In the genomic region with DNA sequence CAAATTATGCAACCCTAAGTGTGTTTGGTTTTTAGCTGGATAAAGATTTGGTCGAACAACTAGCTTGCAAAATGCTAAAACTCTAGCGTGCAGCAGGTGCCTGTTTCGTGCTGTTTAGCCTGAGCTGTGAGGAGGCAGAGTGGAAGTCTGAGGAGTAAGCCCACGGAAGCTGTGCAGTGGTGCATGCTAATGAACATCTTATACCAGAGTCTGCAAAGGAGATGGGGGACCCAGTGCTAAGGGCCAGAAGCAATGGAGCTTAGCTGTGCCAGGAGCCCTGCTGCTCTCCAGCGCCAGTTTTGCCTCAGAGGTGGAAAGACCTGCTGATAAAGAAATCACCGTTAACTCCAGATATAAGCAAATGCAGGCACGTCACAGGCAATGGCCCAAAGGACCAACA, we compare ENCODE assay signal across 22 mouse cellular contexts.
DNase-seq lines count a peak whose midpoint lies in the region; ATAC-seq and TF ChIP-seq lines count a peak whose summit lies in the region.
"Had no signal": no experiment of that assay in that cellular context is flagged by ENCODE, and none has a peak within 500 bp of the region (broad histone marks: within the 10 kb centered on the region; RNA-seq: fewer than 3 reads in every experiment).

No protein-coding gene starts in this region.

- DNase-seq in kidney, adult 9 months, result no peak
- peak; percentile 7 to 18 for DNase-seq in kidney, postnatal 4 days
- no peak for DNase-seq in kidney, postnatal 10 days
- no peak for DNase-seq in midbrain, embryonic 11.5 days (ENCODE audit: low spot score, missing footprints)
- peak; percentile 45 for DNase-seq in brain, embryonic 14.5 days (ENCODE audit: low read depth)
- DNase-seq: adrenal gland, adult 8-10 months; cerebellum, adult 11 months; cerebellum, adult 8-10 months; cerebellum, adult 9-11 months had no signal

- ATAC-seq in kidney, embryonic 14.5 days (ENCODE audit: low FRiP score, low TSS enrichment), result peak; percentile 62; the same call in 1 of the 2 replicates
- peak; percentile 56; the same call in 1 of the 2 replicates for ATAC-seq in midbrain, embryonic 15.5 days (replicated peaks)
- ATAC-seq in midbrain, embryonic 11.5 days (ENCODE audit: low FRiP score), result no peak
- ATAC-seq: activated CD4-positive, CD25-positive, alpha-beta regulatory T cell, adult 4 months; CD4-positive, CD25-positive, alpha-beta regulatory T cell, adult 4 months; forebrain, embryonic 14.5 days; Patski had no signal

- no peak overlapping the region for H3K27ac ChIP-seq in kidney, embryonic 14.5 days (ENCODE audit: low read depth, low read length)
- H3K27ac ChIP-seq in midbrain, embryonic 15.5 days, result no peak overlapping the region
- no peak overlapping the region for H3K27ac ChIP-seq in midbrain, embryonic 11.5 days (ENCODE audit: low read depth, low read length)
- H3K27ac ChIP-seq: embryonic facial prominence, embryonic 13.5 days; embryonic facial prominence, embryonic 15.5 days; forebrain, embryonic 10.5 days; forebrain, embryonic 12.5 days had no signal

- H3K36me3 ChIP-seq in kidney, embryonic 14.5 days (ENCODE audit: control insufficient read depth, insufficient read depth, low read length), result no peaks in the 10 kb centered on the region
- H3K36me3 ChIP-seq in midbrain, embryonic 15.5 days (replicated peaks), result no peaks in the 10 kb centered on the region
- H3K36me3 ChIP-seq in midbrain, embryonic 11.5 days (ENCODE audit: control insufficient read depth, insufficient read depth, low read length), result no peaks in the 10 kb centered on the region
- H3K36me3 ChIP-seq: embryonic facial prominence, embryonic 13.5 days; embryonic facial prominence, embryonic 15.5 days; forebrain, embryonic 10.5 days; forebrain, embryonic 12.5 days; G1E had no signal

- H3K9ac ChIP-seq in kidney, embryonic 14.5 days (ENCODE audit: low read depth, low read length), result no peak overlapping the region
- H3K9ac ChIP-seq in midbrain, embryonic 15.5 days, result no peak overlapping the region
- no peak overlapping the region for H3K9ac ChIP-seq in midbrain, embryonic 11.5 days (ENCODE audit: low read length)
- H3K9ac ChIP-seq: embryonic facial prominence, embryonic 13.5 days; embryonic facial prominence, embryonic 15.5 days; forebrain, embryonic 12.5 days had no signal

- H3K4me3 ChIP-seq in kidney, embryonic 14.5 days (ENCODE audit: low read length), result no peak overlapping the region
- no peak overlapping the region for H3K4me3 ChIP-seq in midbrain, embryonic 15.5 days
- no peak overlapping the region for H3K4me3 ChIP-seq in midbrain, embryonic 11.5 days (ENCODE audit: low read depth, low read length)
- H3K4me3 ChIP-seq: embryonic facial prominence, embryonic 13.5 days; embryonic facial prominence, embryonic 15.5 days; erythroblast, embryonic 14.5 days; forebrain, embryonic 10.5 days; forebrain, embryonic 12.5 days had no signal

- no peaks in the 10 kb centered on the region for H3K4me1 ChIP-seq in kidney, embryonic 14.5 days (ENCODE audit: control insufficient read depth, insufficient read depth, low read length)
- no peaks in the 10 kb centered on the region for H3K4me1 ChIP-seq in midbrain, embryonic 15.5 days
- H3K4me1 ChIP-seq in midbrain, embryonic 11.5 days (ENCODE audit: control insufficient read depth, insufficient read depth, low read length), result no peaks in the 10 kb centered on the region
- H3K4me1 ChIP-seq: embryonic facial prominence, embryonic 15.5 days; forebrain, embryonic 10.5 days; forebrain, embryonic 12.5 days had no signal

- no peaks in the 10 kb centered on the region for H3K27me3 ChIP-seq in kidney, embryonic 14.5 days (ENCODE audit: control insufficient read depth, insufficient read depth, low read length)
- no peaks in the 10 kb centered on the region for H3K27me3 ChIP-seq in midbrain, embryonic 15.5 days (replicated peaks)
- no peaks in the 10 kb centered on the region for H3K27me3 ChIP-seq in midbrain, embryonic 11.5 days (ENCODE audit: control insufficient read depth, insufficient read depth, low read length)
- H3K27me3 ChIP-seq: CH12.LX; embryonic facial prominence, embryonic 13.5 days; embryonic facial prominence, embryonic 15.5 days; forebrain, embryonic 12.5 days; Patski had no signal

- WGBS in kidney, embryonic 14.5 days, result 64% methylated on average over 7 of the region's 7 CpGs
- 57% methylated on average over 7 of the region's 7 CpGs for WGBS in midbrain, embryonic 15.5 days
- 75% methylated on average over 7 of the region's 7 CpGs for WGBS in midbrain, embryonic 11.5 days

- no peak for TF ChIP-seq CTCF in brain, embryonic 14.5 days (IDR thresholded peaks at IDR 0.05; ENCODE audit: borderline replicate concordance, extremely low read depth, insufficient read depth, insufficient read length)

- no peak for TF ChIP-seq POLR2A in brain, embryonic 14.5 days (IDR thresholded peaks at IDR 0.05; ENCODE audit: borderline replicate concordance, extremely low read depth, insufficient read depth, insufficient read length, poor library complexity, severe bottlenecking)

- no peaks in the 10 kb centered on the region for H3K9me3 ChIP-seq in kidney, embryonic 14.5 days (ENCODE audit: control insufficient read depth, low read length)
- H3K9me3 ChIP-seq in midbrain, embryonic 15.5 days, result no peaks in the 10 kb centered on the region
- no peaks in the 10 kb centered on the region for H3K9me3 ChIP-seq in midbrain, embryonic 11.5 days (ENCODE audit: control insufficient read depth, low read length)
- H3K9me3 ChIP-seq: embryonic facial prominence, embryonic 15.5 days; forebrain, embryonic 12.5 days had no signal

- H3K4me2 ChIP-seq in kidney, embryonic 14.5 days (replicated peaks; ENCODE audit: low read depth, low read length), result no peak overlapping the region
- no peak overlapping the region for H3K4me2 ChIP-seq in midbrain, embryonic 15.5 days
- H3K4me2 ChIP-seq in midbrain, embryonic 11.5 days, result no peak overlapping the region
- H3K4me2 ChIP-seq: embryonic facial prominence, embryonic 13.5 days; embryonic facial prominence, embryonic 15.5 days; forebrain, embryonic 12.5 days had no signal

Comparison
In these comparisons a context has a peak if more than half of its experiments do, and no peak if none do; other contexts are left out.
1. DNase-seq: peak in kidney, postnatal 4 days (2 of 2) and brain, embryonic 14.5 days (single experiment); none in kidney, adult 9 months (single experiment), kidney, postnatal 10 days (single experiment) and midbrain, embryonic 11.5 days (single experiment).